Mouse (Mus musculus): ENCODE measurements around the gene Dcaf4.

Gene Dcaf4

GRCm38 (mm10) chr12:83520311-83520890 is at the start of gene Dcaf4:
Dcaf4 (plus strand) TSS chr12:83520466.
- peak; percentile 98 for DNase-seq

GRCm38 (mm10) chr12:83471760-83472159 is 48.5 kb upstream of the Dcaf4 start:
- DNase-seq, result no peak

- DNase-seq, result no peak
Measured at GRCm38 (mm10) chr12:83473987-83474600, 46.2 kb upstream of the Dcaf4 start.

- no peak for DNase-seq
Measured at GRCm38 (mm10) chr12:83475419-83475818, 44.8 kb upstream of the Dcaf4 start.

- DNase-seq, result no peak
Measured at GRCm38 (mm10) chr12:83476277-83476676, 44.0 kb upstream of the Dcaf4 start.

- DNase-seq, result no peak
Measured at GRCm38 (mm10) chr12:83479140-83479539, 41.1 kb upstream of the Dcaf4 start.

- no peak for DNase-seq
Measured at GRCm38 (mm10) chr12:83479818-83480401, 40.4 kb upstream of the Dcaf4 start.

GRCm38 (mm10) chr12:83481439-83481838 is 38.8 kb upstream of the Dcaf4 start:
- DNase-seq, result no peak

GRCm38 (mm10) chr12:83483653-83484052 is 36.6 kb upstream of the Dcaf4 start:
- DNase-seq, result no peak

GRCm38 (mm10) chr12:83484855-83485745 is 35.2 kb upstream of the Dcaf4 start:
- DNase-seq, result peak; percentile 72

GRCm38 (mm10) chr12:83485911-83486670 is 34.2 kb upstream of the Dcaf4 start:
- DNase-seq, result peak; percentile 76

- peak; percentile 67 for DNase-seq
Measured at GRCm38 (mm10) chr12:83486671-83487461, 33.4 kb upstream of the Dcaf4 start.

GRCm38 (mm10) chr12:83487476-83487991 is 32.7 kb upstream of the Dcaf4 start, which contains the start of gene Dpf3:
Dpf3 (minus strand) TSS chr12:83487716.
- DNase-seq, result peak; percentile 100

GRCm38 (mm10) chr12:83488211-83488941 is 31.9 kb upstream of the Dcaf4 start:
- peak; percentile 68 for DNase-seq

- DNase-seq, result no peak
Measured at GRCm38 (mm10) chr12:83489748-83490147, 30.5 kb upstream of the Dcaf4 start.

- no peak for DNase-seq
Measured at GRCm38 (mm10) chr12:83491609-83492008, 28.7 kb upstream of the Dcaf4 start.

- no peak for DNase-seq
Measured at GRCm38 (mm10) chr12:83492808-83493207, 27.5 kb upstream of the Dcaf4 start.

GRCm38 (mm10) chr12:83494196-83494595 is 26.1 kb upstream of the Dcaf4 start:
- no peak for DNase-seq

- DNase-seq, result no peak
Measured at GRCm38 (mm10) chr12:83495248-83495960, 24.9 kb upstream of the Dcaf4 start.

- no peak for DNase-seq
Measured at GRCm38 (mm10) chr12:83495961-83496282, 24.3 kb upstream of the Dcaf4 start.
